Comparison of ENCODE assay signal across 11 mouse cellular contexts in genomic region chr11:89124411-89124810, GRCm38 (mm10). TPM values are rescaled to one million over a fixed set of nuclear protein-coding genes. Genes with fewer than 3 reads are reported as not detected.
A peak's percentile ranks its signal among the peaks of the same experiment; 100 is the strongest.
DNase-seq lines count a peak whose midpoint lies in the region; ATAC-seq and TF ChIP-seq lines count a peak whose summit lies in the region.
"Had no signal": no experiment of that assay in that cellular context is flagged by ENCODE, and none has a peak within 500 bp of the region (broad histone marks: within the 10 kb centered on the region; RNA-seq: fewer than 3 reads in every experiment).

No protein-coding gene starts in this region.

- no peaks in the 10 kb centered on the region for H3K27me3 ChIP-seq in heart, embryonic 10.5 days (ENCODE audit: insufficient read depth, poor library complexity, severe bottlenecking)
- H3K27me3 ChIP-seq in stomach, embryonic 15.5 days (replicated peaks), result no peaks in the 10 kb centered on the region
- no peaks in the 10 kb centered on the region for H3K27me3 ChIP-seq in stomach, postnatal 0 days (ENCODE audit: control insufficient read depth, insufficient read depth, low read length)
- no peaks in the 10 kb centered on the region for H3K27me3 ChIP-seq in forebrain, embryonic 16.5 days (replicated peaks; ENCODE audit: control insufficient read depth, insufficient read depth, low read length)

- peaks cover 16% of the 10 kb centered on the region; the same call in 1 of the 2 replicates for H3K4me1 ChIP-seq in heart, embryonic 10.5 days
- peaks cover 5% of the 10 kb centered on the region for H3K4me1 ChIP-seq in stomach, embryonic 15.5 days
- H3K4me1 ChIP-seq in stomach, postnatal 0 days (replicated peaks; ENCODE audit: control insufficient read depth, insufficient read depth), result no peaks in the 10 kb centered on the region
- no peaks in the 10 kb centered on the region for H3K4me1 ChIP-seq in forebrain, embryonic 16.5 days (replicated peaks; ENCODE audit: control insufficient read depth, insufficient read depth, low read length)

- DNase-seq in heart, embryonic 10.5 days (ENCODE audit: low spot score), result no peak
- DNase-seq in heart, adult 8-10 months (ENCODE audit: low spot score), result no peak
- no peak for DNase-seq in stomach, postnatal 0 days (ENCODE audit: low spot score)
- peak; percentile 38 for DNase-seq in kidney, postnatal 14 days
- peak; percentile 42 for DNase-seq in testis, postnatal 14 days (ENCODE audit: low spot score)
- DNase-seq in layer of hippocampus, adult 18-20 months (ENCODE audit: low spot score in 2 of 2), result no peak
- DNase-seq: B cell, adult 2 months had no signal

- 22% methylated on average over 13 of the region's 13 CpGs for WGBS in heart, embryonic 10.5 days
- 10% methylated on average over 13 of the region's 13 CpGs for WGBS in stomach, embryonic 15.5 days
- 13% methylated on average over 13 of the region's 13 CpGs for WGBS in stomach, postnatal 0 days
- 21% methylated on average over 12 of the region's 13 CpGs for WGBS in forebrain, embryonic 16.5 days

- TF ChIP-seq EP300 in stomach, postnatal 0 days (optimal IDR thresholded peaks at IDR 0.05), result no peak

- no peak overlapping the region for H3K4me3 ChIP-seq in heart, embryonic 10.5 days
- H3K4me3 ChIP-seq in stomach, embryonic 15.5 days (replicated peaks), result no peak overlapping the region
- no peak overlapping the region for H3K4me3 ChIP-seq in stomach, postnatal 0 days (ENCODE audit: low read depth, low read length)
- no peak overlapping the region for H3K4me3 ChIP-seq in forebrain, embryonic 16.5 days (replicated peaks; ENCODE audit: low read length)
- H3K4me3 ChIP-seq: left cerebral cortex, adult 2 months had no signal

- peak overlapping the region; percentile 14; the same call in 1 of the 2 replicates for H3K4me2 ChIP-seq in stomach, embryonic 15.5 days
- H3K4me2 ChIP-seq in stomach, postnatal 0 days (replicated peaks; ENCODE audit: low read depth), result no peak overlapping the region
- H3K4me2 ChIP-seq in forebrain, embryonic 16.5 days (ENCODE audit: low read length), result no peak overlapping the region

- H3K27ac ChIP-seq in heart, embryonic 10.5 days, result peak overlapping the region; percentile 32; the same call in 1 of the 2 replicates
- no peak overlapping the region for H3K27ac ChIP-seq in stomach, embryonic 15.5 days
- no peak overlapping the region for H3K27ac ChIP-seq in stomach, postnatal 0 days (replicated peaks)
- no peak overlapping the region for H3K27ac ChIP-seq in forebrain, embryonic 16.5 days (ENCODE audit: low read length)
- H3K27ac ChIP-seq: left cerebral cortex, adult 2 months had no signal

- no peak for ATAC-seq in stomach, embryonic 15.5 days (ENCODE audit: insufficient read depth, low FRiP score, low read depth)
- ATAC-seq in stomach, postnatal 0 days (ENCODE audit: low FRiP score, low TSS enrichment), result no peak
- no peak for ATAC-seq in forebrain, embryonic 16.5 days

- H3K9me3 ChIP-seq in heart, embryonic 10.5 days, result no peaks in the 10 kb centered on the region
- no peaks in the 10 kb centered on the region for H3K9me3 ChIP-seq in stomach, embryonic 15.5 days
- H3K9me3 ChIP-seq in stomach, postnatal 0 days (ENCODE audit: control insufficient read depth, low read length), result no peaks in the 10 kb centered on the region
- H3K9me3 ChIP-seq in forebrain, embryonic 16.5 days (ENCODE audit: control insufficient read depth, low read length), result no peaks in the 10 kb centered on the region

- no peak for TF ChIP-seq CTCF in stomach, postnatal 0 days (IDR thresholded peaks at IDR 0.05; ENCODE audit: low read depth)

- H3K9ac ChIP-seq in stomach, embryonic 15.5 days, result no peak overlapping the region
- no peak overlapping the region for H3K9ac ChIP-seq in stomach, postnatal 0 days (ENCODE audit: low read length)
- H3K9ac ChIP-seq in forebrain, embryonic 16.5 days (replicated peaks; ENCODE audit: low read depth, low read length), result no peak overlapping the region

- H3K36me3 ChIP-seq in heart, embryonic 10.5 days, result no peaks in the 10 kb centered on the region
- H3K36me3 ChIP-seq in stomach, embryonic 15.5 days, result no peaks in the 10 kb centered on the region
- no peaks in the 10 kb centered on the region for H3K36me3 ChIP-seq in stomach, postnatal 0 days (ENCODE audit: control insufficient read depth, insufficient read depth, low read length)
- no peaks in the 10 kb centered on the region for H3K36me3 ChIP-seq in forebrain, embryonic 16.5 days (ENCODE audit: control insufficient read depth, insufficient read depth)

RNA-seq across cellular contexts. Expression of gene Gm525, which starts 50.8 kb away (rescaled TPM):
- polyA plus RNA-seq in heart, embryonic 10.5 days (2016; fragmentation: Nextera tagmentation; extraction: Ambion mirVana), result not detected in 2 replicates
- total RNA-seq in heart, adult 8-10 months (2022), result under 1 TPM in 1 of 4 experiments, not detected in 3; 0.60 TPM
- polyA plus RNA-seq in stomach, embryonic 15.5 days (2015; fragmentation: Nextera tagmentation; extraction: Ambion mirVana), result 1.7 and 2.1 TPM in 2 replicates
- 0.68 and 1.7 TPM in 2 replicates for polyA plus RNA-seq in stomach, postnatal 0 days (2015; fragmentation: Nextera tagmentation; extraction: Ambion mirVana)
- not detected for total RNA-seq in layer of hippocampus, adult 18-20 months (2021)
- not detected in 2 replicates for polyA plus RNA-seq in forebrain, embryonic 16.5 days (2015; fragmentation: Nextera tagmentation; extraction: Ambion mirVana)
- polyA plus RNA-seq: neural tube, embryonic 14.5 days had no signal

RNA-seq across cellular contexts. Expression of gene Dgke, which starts 57.8 kb away (rescaled TPM):
- 5.3 and 8.1 TPM in 2 replicates for polyA plus RNA-seq in heart, embryonic 10.5 days (2016; fragmentation: Nextera tagmentation; extraction: Ambion mirVana)
- 10 to 100 TPM in 2 of 4 experiments, 1 to 10 TPM in 2; 7.6 to 14.8 (median 11.0) TPM for total RNA-seq in heart, adult 8-10 months (2022)
- polyA plus RNA-seq in stomach, embryonic 15.5 days (2015; fragmentation: Nextera tagmentation; extraction: Ambion mirVana), result 3.8 and 4.0 TPM in 2 replicates
- polyA plus RNA-seq in stomach, postnatal 0 days (2015; fragmentation: Nextera tagmentation; extraction: Ambion mirVana), result 1.9 and 2.2 TPM in 2 replicates
- 10 to 100 TPM; 46.7 to 48.0 TPM for total RNA-seq in layer of hippocampus, adult 18-20 months (2021)
- 17.1 TPM in 2 replicates for polyA plus RNA-seq in forebrain, embryonic 16.5 days (2015; fragmentation: Nextera tagmentation; extraction: Ambion mirVana)

Comparison
In these comparisons a context has a peak if more than half of its experiments do, and no peak if none do; other contexts are left out.
1. DNase-seq: peak in kidney, postnatal 14 days (single experiment) and testis, postnatal 14 days (single experiment); none in heart, embryonic 10.5 days (single experiment), heart, adult 8-10 months (single experiment), stomach, postnatal 0 days (single experiment) and layer of hippocampus, adult 18-20 months (0 of 2).